Mouse (Mus musculus): ENCODE data around the gene Il23a.

DNA sequence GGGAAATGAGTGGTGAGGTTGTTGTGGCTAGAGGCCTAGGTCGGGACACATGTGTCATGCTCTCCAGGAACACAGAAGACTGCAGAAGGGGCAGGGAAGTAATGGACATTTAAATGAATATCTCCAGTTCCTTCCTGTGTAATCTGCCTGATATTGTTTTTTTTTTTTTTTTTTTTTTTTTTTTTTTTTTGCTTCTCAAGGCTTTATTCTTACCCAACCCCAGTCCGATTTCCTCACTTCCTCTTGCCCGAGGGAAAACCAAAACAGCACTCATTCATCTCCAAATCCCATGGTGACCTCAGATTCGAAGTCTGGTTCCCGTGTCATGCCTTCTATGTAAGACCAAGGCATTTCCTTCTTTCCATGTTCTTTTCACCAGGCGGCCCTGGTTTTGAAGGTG, 309 bp downstream of the Il23a start:
- TF ChIP-seq ZNF384 (IDR thresholded peaks at IDR 0.05; ENCODE audit: low read depth, low read length) (peak; percentile 6; the same call in 1 of the 2 replicates), CHD2 (IDR thresholded peaks at IDR 0.05; ENCODE audit: low read depth, low read length) (no peak), ZC3H11A (IDR thresholded peaks at IDR 0.05; ENCODE audit: borderline replicate concordance, low read depth, low read length) (no peak)
